Mouse (Mus musculus): ENCODE data around the gene Pwwp2b.

- no peak for TF ChIP-seq CTCF (conservative IDR thresholded peaks at IDR 0.05; ENCODE audit: insufficient read depth, insufficient read length, low read depth, low read length)
- TF ChIP-seq POLR2A (IDR thresholded peaks at IDR 0.05; ENCODE audit: low read depth, low read length), result no peak
These were observed 17.4 kb downstream of the Pwwp2b start for GRCm38 (mm10) chr7:139265634-139266033.

All from kidney, adult 2 months (tissue).